Mouse (Mus musculus) kidney, postnatal 25 days (tissue): ENCODE measurements around the gene Ubash3b.

ENCODE experiments used
- DNase-seq, 2 experiments: peaks; one replicate each; pipeline ENCODE4 v3.0.0; 2021; ENCODE audit warnings: mixed read lengths in 2 of 2

The Ubash3b gene

DNA sequence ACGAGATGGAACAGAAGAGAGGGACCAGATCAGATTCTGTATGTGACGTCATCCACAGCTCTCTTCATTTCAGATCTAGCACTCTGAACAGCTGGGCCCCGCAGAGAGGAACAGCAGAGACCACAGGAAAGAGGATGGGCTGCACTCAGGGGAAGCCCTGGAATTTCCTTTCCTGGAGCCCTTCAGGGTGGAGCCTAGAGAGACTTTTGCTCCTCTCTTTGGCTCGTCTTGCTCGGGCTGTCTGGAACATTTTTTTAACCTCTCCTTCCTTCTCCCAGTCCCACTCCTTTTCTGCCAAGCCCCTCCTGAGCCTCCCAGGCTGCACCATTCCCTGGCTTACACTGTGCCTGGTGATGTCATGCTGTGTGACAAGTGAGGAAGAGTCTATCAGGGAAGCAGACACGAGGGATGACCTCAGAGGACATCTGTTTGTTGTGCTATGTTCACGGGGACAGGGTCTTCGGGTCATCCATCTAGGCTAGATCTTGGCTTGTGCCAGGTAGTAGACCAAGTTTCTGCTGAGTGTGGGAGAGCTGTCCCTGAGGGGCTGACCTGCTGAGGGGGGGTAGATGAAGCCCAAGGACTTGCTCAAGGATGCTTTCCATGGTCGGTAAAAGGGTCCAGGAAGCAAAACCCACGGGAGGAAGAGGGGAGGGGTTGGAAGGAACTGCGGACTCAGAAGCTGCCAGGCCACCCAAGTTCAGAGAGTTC is 77.2 kb downstream of the Ubash3b start:
- peak; percentile 25 to 64 for DNase-seq

DNA sequence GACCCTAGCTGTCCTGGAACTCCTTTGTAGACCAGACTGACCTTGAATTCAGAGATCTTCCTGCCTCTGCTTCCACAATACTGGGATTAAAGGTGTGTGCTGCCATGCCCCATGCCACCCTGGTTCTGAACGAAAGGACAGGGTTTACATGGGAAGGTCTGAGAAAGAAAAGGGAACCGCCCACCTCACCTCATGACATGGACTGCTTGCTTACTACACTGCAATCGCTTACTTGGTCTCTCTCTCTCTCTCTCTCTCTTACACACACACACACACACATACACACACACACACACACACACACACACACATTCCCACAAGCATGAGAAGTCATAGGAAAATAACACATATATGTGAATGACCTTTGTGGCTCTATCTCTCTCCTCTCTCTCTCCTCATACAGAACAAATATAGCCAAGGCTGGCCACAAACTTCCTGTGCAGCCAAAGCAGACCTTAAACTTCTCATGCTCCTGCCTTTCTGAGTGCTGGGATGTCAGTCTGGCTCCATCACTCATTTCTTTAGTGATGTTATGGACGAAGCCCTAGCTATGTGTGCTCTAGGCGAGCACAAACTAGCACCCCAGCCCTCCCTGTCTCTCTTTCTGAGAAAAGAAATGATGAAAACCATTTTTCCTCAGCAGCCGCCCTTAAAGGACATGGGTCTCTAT is 78.0 kb downstream of the Ubash3b start:
- no peak for DNase-seq

DNA sequence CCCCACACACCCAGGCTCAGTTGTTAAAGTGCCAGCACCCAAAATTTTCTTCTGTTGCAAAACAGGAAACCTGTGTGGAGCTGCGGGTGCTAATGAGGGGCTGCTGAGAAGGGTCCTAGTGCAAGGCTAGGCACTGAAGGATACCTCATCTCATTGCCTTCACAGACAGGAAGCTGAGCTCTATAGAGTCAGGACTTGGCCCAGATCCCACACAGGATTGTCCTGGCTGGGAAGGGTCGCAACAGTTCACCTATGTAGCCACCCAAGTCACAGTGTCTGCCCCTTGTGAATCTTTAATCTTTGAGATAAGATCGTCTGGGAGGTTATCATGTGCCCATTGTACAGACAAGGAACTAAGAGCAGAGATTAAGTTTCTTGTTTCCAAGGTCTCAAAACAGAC is 78.6 kb downstream of the Ubash3b start:
- DNase-seq, result no peak

DNA sequence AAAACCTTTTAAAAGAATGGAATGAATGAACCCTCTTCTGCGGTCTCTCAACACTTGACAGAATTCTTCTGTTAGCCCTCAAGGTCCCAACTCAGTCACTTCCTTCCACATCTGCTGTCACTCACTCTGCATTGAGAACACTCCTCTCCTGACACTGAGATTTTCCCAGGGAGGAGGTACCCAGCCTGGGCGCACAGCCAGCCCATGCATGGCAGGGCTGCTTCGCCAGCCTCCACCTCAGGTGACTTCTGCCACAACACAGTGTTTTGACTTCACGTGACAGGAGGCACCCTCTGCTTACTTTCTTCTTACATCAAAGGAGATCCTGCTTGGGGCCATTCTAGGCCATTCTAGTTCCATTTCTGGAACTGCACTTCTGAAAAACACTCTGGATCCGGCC is 80.6 kb downstream of the Ubash3b start:
- DNase-seq, result peak; percentile 43 to 76

DNA sequence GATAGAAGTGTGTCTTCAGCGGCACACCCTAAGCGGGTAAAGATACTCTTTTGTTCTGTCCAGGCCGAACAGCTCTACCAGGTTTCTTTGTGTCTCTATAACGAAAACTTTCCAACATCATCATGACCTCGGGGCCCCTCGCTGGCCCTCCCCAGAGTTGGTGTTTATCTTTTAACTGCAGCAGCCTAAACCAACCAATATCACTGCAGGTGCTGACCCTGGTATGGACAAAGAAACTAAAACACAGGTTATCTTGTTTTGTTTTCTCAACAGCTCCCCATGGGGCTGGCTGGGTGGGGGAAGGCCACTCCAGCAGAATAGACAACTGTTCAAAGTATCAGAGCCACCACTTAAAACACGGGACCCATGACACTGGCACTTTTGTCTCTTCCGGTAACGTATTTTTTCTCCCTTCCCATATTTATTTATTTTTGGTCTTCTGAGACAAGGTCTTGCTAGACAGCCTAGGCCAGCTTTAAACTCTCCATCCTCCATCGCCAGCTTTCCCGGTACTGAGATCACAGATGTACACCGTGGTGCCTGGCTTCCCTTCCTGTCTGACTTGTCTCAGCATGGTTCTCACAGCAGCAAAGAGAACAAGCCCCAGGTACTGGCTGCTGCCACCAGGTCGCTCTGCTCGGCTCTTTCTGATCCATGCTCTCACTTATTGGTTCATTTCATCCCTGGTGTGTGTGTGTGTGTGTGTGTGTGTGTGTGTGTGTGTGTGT is 81.9 kb downstream of the Ubash3b start:
- no peak for DNase-seq

DNA sequence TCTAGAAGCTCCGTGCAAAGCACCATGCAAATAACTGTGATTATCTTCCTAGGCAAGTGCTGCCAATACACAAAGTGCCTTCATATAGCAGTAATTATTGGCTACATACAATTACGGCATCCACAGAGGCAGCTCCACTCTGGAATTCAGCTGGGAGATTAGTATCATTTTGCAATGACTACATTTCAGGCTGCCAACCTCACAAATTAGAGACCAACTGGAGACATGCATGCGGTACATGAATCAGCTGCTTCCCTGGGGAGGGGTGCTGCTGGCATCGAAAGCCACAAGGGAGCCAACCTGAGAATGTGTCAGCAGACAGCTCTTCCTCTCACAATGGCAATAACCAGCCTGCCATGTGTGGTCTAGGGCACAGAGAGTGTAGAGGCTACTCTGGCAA is 83.3 kb downstream of the Ubash3b start:
- no peak for DNase-seq

DNA sequence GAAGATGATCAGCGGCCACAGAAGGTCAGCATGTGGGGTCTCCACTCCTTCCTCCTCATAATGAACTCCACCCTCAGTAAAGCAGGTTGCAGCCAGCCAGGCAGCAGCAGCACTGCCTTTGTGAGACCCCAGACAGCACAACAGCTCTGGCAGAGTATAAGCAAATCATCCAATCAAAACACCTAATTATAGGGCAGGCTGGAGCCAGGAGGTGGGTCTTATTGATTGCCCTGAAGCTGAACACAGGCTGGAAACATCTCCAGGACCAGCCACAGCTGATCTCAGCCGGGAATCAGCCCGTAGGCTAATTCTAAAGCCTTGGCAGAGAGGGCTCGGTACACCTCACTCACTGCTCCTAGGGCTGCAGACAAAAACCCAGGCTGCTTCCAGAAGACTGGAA is 85.3 kb downstream of the Ubash3b start:
- DNase-seq, result no peak

DNA sequence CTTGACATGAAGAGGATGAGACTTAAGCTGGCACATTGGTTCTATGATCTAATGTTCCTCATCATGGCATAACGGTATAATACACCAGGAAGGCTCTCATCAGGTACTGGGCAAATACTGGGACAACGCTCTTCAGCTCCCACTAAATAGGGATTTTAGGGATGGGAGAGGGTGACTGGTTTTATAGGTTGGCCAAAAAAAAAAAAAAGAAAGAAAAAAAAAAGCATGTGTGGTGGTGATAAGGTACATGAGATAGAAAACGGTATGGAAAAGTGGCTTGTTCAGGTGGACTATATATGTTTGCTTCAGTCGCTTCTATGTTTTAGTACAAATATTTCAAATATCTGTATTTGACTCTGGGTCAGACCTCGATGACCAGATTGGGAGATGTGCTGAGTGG is 86.0 kb downstream of the Ubash3b start:
- DNase-seq, result no peak

DNA sequence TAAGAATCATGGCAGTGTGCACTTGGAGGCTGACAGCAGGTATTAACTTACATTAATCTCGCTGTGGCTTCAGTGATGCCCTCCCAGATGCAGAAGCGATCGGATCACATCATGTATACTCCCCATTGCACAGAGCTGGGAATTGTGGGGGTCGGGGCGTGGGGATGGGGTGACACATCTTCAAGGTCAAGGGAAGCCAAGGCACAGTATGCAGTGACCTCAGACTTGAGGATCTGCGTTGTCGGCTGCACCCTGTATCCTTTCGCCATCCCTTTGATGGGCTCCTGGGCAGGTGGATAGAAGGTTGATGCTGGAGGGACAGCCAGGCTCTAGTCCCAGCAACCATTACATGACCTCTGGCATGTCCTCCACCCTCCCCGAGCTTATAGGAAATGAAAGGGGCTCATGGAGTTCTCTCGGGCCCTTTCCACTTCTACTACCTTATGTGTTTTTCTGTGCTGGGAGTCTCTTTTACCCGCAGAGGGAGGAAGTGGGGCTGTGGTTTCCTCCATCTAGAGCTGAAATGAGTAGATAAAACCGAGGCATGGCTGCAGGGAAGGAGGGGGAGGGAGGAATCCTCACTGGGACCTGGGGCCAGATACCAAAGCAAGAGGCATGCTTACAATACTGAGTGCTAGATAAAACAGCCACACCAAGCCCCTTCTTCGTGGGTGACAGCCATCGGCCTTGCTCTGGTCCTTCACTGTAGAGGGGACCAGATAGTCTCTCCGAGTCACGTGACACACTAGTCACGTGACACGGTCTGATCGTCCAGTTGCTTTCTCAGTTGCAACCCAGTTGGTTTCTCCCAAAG is 88.1 kb downstream of the Ubash3b start:
- no peak for DNase-seq

DNA sequence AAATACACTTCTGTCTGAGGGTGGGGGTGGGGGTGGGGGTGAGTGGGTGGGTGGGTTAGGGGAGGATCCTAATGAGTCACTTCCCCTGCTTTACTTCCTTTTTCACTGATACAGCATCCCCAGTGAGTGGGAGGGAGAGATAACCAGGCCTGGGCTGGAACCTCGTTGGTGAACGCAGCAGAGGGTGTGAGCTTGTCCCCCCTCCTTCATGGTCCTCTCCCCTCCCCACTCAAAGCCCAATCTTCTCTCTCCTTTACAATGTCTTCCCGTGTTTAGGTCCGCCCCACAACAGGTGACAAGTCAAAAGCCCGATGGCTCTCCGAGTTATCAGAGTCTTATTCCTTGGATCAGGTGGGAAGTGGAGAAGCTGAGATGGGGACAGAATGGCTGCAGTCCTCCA is 88.7 kb downstream of the Ubash3b start:
- DNase-seq, result no peak

DNA sequence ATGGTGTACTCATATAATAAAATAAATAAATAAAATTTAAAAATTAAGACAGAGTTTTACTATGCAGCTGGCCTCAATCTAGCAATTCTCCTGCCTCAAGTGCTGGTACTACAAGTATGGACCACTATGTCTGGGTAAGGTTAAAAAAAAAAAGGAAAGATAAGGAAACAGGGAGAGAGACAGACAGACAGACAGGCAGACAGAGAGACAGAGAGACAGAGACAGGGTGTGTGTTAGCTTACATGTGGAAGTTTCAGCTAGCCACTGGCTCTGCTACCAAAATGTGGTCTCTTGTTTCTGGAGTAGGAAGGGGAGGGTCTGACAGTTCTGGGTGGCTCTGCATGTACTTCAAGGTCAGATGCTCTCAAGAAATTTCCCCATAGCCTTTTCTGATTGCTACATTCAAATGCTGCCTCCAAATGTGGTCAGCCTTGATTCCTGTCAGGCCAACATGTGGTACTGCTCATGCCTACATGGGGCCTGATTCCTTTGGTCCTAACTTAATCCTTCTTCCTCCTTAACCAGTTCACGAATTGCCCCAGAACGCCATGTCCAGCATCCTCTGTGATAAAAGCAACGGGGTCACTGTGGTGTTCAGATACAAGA is 89.5 kb downstream of the Ubash3b start:
- no peak for DNase-seq

DNA sequence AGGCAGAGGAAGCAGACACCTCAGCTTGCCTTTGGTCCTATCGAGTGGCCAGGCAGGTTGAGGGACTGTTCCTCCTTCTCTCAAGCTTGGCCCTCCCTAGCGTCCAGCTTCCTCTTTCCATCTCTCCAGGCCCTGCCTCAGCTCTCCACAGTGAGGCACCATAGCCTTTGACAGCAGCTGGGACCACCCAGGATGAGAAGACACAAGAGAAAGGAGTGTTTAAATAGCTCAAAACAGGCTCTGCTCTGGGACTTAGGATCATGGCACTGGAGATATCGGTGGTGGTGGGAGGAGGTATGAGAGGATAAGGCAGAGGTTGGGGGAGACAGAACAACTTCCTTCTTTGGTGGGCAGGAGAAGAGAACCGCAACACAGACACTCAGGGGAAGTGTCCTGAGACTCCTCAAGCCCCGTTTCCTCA is 90.7 kb downstream of the Ubash3b start:
- no peak for DNase-seq

DNA sequence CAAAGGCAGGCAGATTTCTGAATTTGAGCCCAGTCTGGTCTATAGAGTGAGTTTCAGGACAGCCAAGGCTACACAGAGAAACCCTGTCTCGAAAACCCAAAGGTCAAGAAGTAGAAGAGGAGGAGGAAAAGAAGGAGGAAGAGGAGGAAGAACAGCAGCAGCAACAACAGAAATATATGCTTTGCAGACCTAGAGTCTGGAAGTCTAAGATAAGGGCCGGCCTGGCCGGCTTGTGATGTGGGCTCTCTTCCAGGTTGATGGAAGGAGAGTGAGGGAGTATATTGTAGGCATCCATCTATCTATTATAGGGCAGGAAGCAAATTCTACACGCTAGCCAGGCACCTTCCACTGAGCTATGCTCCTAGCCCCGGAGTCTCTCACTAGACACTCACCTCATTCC is 92.0 kb downstream of the Ubash3b start:
- no peak for DNase-seq

DNA sequence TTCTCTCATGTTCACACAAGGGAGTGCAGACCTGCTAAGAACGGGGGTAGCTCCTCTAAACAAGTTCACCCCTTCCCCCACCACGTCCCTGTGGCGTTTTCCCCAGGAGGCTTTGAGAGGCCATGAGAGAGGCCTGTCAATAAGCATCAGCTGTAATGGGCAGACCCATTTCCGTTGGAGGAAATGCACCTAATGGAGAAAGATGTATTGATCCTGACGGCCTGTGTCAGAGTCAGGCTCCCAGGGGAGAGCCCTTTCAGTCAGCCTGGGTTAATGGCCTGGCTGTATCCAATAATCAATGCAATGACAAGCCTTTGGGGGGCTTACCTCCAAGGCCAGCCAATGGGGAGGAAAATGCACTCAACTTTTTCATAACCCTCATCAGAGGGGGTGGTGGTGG is 100.1 kb downstream of the Ubash3b start:
- no peak for DNase-seq

DNA sequence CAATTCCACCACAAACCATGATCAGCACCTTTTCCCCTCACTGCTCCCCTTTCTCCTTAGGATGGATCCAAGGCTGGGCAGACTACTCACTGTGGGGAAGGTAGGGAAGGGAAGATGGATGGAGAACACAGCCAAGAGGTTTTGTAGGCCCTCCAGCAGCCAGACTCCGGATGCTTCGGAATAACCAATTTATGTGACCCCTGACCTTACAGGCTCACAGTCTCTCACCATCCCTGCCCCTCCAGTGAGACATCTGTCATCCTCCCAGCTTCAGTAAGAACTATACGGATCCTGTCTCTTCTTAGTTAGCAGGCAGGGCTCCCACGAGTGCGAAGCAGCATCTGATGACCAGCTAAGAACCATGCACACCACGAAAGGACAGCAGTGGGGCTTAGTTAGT is 100.9 kb downstream of the Ubash3b start:
- no peak for DNase-seq

DNA sequence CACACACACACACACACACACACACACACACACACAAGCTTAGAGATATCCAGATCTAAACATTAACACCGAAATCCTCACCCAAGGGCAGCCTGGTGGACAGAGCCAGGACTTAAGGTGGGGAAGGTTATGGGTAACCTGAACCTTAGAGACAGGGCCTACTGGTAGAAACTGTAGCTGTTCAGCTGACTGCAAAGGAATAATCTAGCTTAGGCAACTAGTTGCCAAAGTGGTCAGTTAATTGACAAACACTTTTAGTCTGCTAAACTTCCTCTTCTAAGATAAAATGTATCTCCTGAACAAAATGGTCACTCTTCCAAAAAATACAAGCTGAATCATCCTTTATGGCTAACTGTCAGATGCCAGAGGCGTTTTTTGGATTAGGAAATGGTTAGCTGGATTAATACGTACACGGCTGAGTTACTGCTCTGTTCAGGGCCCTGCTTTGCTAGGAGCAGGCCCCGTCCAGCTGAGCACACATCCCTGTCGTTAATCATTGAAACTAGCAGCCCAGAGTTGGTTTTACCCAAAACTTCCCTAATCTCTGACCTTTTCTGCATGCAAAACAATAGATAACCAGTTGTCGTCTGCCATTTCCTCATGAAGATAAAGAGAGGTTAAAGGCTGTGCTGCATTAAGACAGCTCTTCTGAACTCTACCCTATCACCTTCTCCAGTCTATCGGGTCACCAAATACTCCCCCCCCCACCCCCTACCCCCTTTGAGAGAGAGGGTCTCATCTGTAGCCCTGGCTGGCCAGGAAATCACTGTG is 102.5 kb downstream of the Ubash3b start:
- DNase-seq, result no peak

DNA sequence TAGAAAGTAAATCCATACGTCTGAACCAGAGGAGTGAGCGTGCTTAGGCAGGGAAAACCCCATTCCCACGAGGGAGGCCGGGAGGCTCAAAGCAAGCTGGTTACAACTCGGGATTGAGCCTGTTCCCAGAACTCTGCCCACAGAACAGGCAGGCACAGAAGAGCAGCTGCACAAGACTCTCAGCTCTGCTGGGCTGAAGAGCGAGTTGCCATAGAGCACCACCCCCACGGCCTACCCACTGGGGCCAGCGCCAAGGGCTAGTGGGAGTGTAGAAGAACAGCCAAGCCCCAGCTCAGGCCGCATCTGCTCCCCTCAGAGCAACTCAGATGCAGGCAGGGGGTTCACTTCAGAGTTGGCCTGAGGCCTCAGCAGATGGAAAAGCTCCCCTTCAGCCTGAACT is 107.3 kb downstream of the Ubash3b start:
- no peak for DNase-seq

DNA sequence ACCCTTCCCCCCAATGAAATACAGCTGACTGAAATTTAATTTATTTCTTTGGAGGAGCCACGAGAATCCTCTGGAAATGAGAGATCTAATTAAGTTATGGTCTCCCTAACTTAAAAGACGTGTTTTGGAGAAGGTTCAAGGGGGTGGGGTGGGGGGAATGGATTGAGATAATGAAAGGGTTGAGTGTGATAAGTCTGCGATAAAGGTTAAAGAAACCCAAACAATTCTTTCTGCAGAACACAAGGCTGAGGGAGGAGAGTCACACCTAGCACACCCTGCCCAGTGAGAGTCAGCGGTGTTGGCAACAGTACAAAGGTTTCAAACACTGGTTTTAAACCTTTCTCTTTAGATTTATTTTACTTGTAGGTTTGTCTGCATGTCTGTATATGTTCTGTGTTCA is 108.0 kb downstream of the Ubash3b start:
- DNase-seq, result no peak

DNA sequence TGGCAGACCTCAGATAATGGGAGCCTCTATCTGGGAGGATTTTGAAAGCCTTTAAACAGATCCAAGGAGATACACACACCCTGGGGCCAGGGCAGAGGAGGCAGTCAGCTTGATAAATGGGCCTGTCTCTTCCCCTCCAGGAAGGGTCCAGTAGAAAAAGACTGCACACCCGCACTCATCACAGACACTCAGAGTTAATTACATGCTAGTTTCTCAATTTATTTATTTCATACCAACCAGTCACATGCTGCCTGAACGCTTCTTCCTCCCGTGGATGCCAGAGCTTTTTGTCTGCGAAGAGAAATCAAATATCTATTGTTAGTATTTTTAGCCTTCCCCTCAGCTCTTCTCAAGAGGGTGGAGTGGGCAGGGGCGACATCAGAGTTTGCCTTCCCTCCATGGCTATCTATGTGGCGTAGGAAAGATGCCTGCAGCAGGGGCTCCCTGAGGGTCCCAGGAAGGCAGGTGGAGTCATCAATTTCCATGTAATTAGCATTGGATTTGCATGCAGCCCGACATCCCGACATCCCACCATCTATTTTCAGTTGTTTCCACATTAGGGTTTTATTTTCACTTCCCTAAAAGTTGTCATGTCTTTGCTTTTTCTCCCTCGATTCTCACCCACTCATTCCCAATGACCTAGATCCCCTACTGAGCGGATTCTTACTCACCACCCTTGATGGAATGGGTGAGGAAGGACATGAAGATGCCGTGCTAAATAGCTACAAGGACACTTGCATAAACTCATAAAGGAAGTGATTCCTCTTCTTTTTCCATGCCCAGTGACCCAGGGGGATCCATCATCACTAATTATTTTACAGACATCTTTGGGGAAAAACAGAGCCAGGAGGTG is 110.2 kb downstream of the Ubash3b start:
- no peak for DNase-seq

DNA sequence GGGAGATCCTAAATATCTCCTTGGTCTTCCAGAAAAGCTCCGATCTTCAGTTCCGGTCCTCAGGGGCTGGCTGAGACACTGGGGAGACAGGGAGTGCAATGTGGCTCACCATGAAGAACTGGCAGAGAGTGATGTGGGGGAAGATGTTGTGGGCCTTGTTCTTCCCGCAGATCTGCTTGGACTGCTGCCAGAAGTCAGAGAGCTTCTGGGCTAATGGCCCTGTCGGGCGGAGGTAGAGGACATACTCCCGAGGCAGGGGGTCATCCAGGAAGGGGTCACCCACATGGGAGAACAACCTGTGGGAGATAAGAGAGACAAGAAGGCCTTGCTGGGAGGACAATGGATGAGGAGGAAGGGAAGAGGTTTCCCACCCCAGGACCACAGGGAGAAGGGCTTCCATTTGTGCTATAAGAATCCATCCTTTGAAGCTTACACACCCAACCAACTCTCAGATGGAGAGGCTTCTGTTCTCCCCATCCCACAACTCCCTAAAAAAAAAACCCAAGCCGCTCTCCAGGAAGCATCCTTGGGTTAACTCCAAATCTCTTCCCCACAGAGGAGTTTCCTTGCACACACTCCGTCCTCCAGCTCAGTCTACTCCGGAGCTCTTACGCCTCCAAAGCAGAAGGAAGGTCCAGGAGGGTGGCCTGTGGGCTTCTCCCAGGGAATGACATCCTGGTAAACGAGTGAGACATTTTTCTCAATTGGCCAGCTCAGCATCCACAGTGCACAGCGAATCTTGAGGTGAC is 111.0 kb downstream of the Ubash3b start:
- DNase-seq, result no peak
